Mouse (Mus musculus): Measurements from ENCODE around the gene Casp6. TPM values are rescaled to one million over a fixed set of nuclear protein-coding genes. Genes with fewer than 3 reads are reported as not detected.

Gene Casp6
- polyA plus RNA-seq, 1 experiment from 2014 or later, result 109 TPM

GRCm38 (mm10) chr3:129948359-129948758 is 47.1 kb downstream of the Casp6 start:
- no peaks in the 10 kb centered on the region for H3K4me1 ChIP-seq (replicated peaks)
- no peaks in the 10 kb centered on the region for H3K36me3 ChIP-seq
- no peak overlapping the region for H3K9ac ChIP-seq (replicated peaks)
- no peak overlapping the region for H3K27ac ChIP-seq
- H3K27me3 ChIP-seq, result no peaks in the 10 kb centered on the region
- no peak overlapping the region for H3K4me3 ChIP-seq (replicated peaks)
- 90% methylated on average over 5 of the region's 5 CpGs for WGBS
- no peak for ATAC-seq (ENCODE audit: insufficient number of reproducible peaks, insufficient read depth, low FRiP score, low TSS enrichment, low read depth)
- no peak overlapping the region for H3K4me2 ChIP-seq
- H3K9me3 ChIP-seq, result no peaks in the 10 kb centered on the region

GRCm38 (mm10) chr3:129949158-129949773 is 48.0 kb downstream of the Casp6 start:
- Histone ChIP-seq H3K4me1 (replicated peaks) (no peaks in the 10 kb centered on the region), H3K36me3 (no peaks in the 10 kb centered on the region), H3K4me2 (no peak overlapping the region), H3K4me3 (replicated peaks) (no peak overlapping the region), H3K9ac (replicated peaks) (no peak overlapping the region), H3K9me3 (no peaks in the 10 kb centered on the region), H3K27ac (no peak overlapping the region), H3K27me3 (no peaks in the 10 kb centered on the region)
- WGBS, result 80% methylated on average over 5 of the region's 5 CpGs
- ATAC-seq (ENCODE audit: insufficient number of reproducible peaks, insufficient read depth, low FRiP score, low TSS enrichment, low read depth), result no peak

- 90% methylated on average over 4 of the region's 4 CpGs for WGBS
- Histone ChIP-seq H3K4me2 (no peak overlapping the region), H3K9me3 (no peaks in the 10 kb centered on the region), H3K36me3 (no peaks in the 10 kb centered on the region), H3K9ac (replicated peaks) (no peak overlapping the region), H3K27me3 (no peaks in the 10 kb centered on the region), H3K27ac (no peak overlapping the region), H3K4me3 (replicated peaks) (no peak overlapping the region), H3K4me1 (replicated peaks) (peaks cover 3% of the 10 kb centered on the region; the same call in 1 of the 2 replicates)
- no peak for ATAC-seq (ENCODE audit: insufficient number of reproducible peaks, insufficient read depth, low FRiP score, low TSS enrichment, low read depth)
Measured at GRCm38 (mm10) chr3:129953296-129953695, 52.1 kb downstream of the Casp6 start.

- no peak overlapping the region for H3K9ac ChIP-seq (replicated peaks)
- H3K4me2 ChIP-seq, result no peak overlapping the region
- H3K27ac ChIP-seq, result no peak overlapping the region
- no peaks in the 10 kb centered on the region for H3K9me3 ChIP-seq
- 45% methylated on average over 8 of the region's 8 CpGs for WGBS
- H3K36me3 ChIP-seq, result no peaks in the 10 kb centered on the region
- no peak for ATAC-seq (ENCODE audit: insufficient number of reproducible peaks, insufficient read depth, low FRiP score, low TSS enrichment, low read depth)
- no peak overlapping the region for H3K4me3 ChIP-seq (replicated peaks)
- H3K4me1 ChIP-seq (replicated peaks), result peaks cover 6% of the 10 kb centered on the region; the same call in 1 of the 2 replicates
- peaks cover 3% of the 10 kb centered on the region; the same call in 1 of the 2 replicates for H3K27me3 ChIP-seq
Measured at GRCm38 (mm10) chr3:129962533-129962932, 61.3 kb downstream of the Casp6 start.

Other genes with a start within 250 kb of the Casp6 start
- 1.6 and 2.0 TPM in 2 replicates for gene Egf, start 146.1 kb upstream of the Casp6 start, polyA plus RNA-seq (2016; fragmentation: Nextera tagmentation; extraction: Ambion mirVana)
- gene Lrit3, start 97.4 kb upstream of the Casp6 start, polyA plus RNA-seq (2016; fragmentation: Nextera tagmentation; extraction: Ambion mirVana), result not detected in 2 replicates
- 0.18 TPM in 1 of 2 replicates, not detected in the other for gene Rrh, start 78.8 kb upstream of the Casp6 start, polyA plus RNA-seq (2016; fragmentation: Nextera tagmentation; extraction: Ambion mirVana)
- 110 and 118 TPM in 2 replicates for gene Gar1, start 70.0 kb upstream of the Casp6 start, polyA plus RNA-seq (2016; fragmentation: Nextera tagmentation; extraction: Ambion mirVana)
- gene Cfi, start 65.5 kb upstream of the Casp6 start, polyA plus RNA-seq (2016; fragmentation: Nextera tagmentation; extraction: Ambion mirVana), result 0.13 and 0.23 TPM in 2 replicates
- gene Pla2g12a, start 22.8 kb upstream of the Casp6 start, polyA plus RNA-seq (2016; fragmentation: Nextera tagmentation; extraction: Ambion mirVana), result 24.5 and 24.6 TPM in 2 replicates
- gene Mcub, start 68.8 kb downstream of the Casp6 start, polyA plus RNA-seq (2016; fragmentation: Nextera tagmentation; extraction: Ambion mirVana), result 12.5 and 13.7 TPM in 2 replicates
- 31.8 and 36.3 TPM in 2 replicates for gene Sec24b, start 160.1 kb downstream of the Casp6 start, polyA plus RNA-seq (2016; fragmentation: Nextera tagmentation; extraction: Ambion mirVana)
- gene Col25a1, start 230.1 kb downstream of the Casp6 start, polyA plus RNA-seq (2016; fragmentation: Nextera tagmentation; extraction: Ambion mirVana), result 35.9 and 43.2 TPM in 2 replicates